Mouse (Mus musculus) thymus, adult 2 months (tissue): Measurements from ENCODE around the gene Fam76b.
A peak's percentile ranks its signal among the peaks of the same experiment; 100 is the strongest.

Experiments used
- CTCF ChIP-seq: fragments of 200-500 bp; IDR thresholded peaks from 2 replicates; pipeline ENCODE4 v1.5.1; 2012; ENCODE audit warnings: mild to moderate bottlenecking, control low read depth, low read length, moderate library complexity, borderline replicate concordance; ENCODE audit not compliant: control insufficient read depth, poor library complexity, insufficient read depth; ENCODE audit errors: extremely low read depth
- POLR2A ChIP-seq: fragments of 200-500 bp; IDR thresholded peaks from 2 replicates; pipeline ENCODE4 v1.6.1; 2012; ENCODE audit warnings: mild to moderate bottlenecking, low read length, control low read depth, moderate library complexity; ENCODE audit not compliant: control insufficient read depth, poor library complexity, insufficient read depth; ENCODE audit errors: extremely low read depth

- TF ChIP-seq POLR2A (peak; percentile 86; the same call in 1 of the 2 replicates), CTCF (peak; percentile 33; the same call in 1 of the 2 replicates)
These were observed 597 bp upstream of the Fam76b start, which contains the start of gene Cep57 for GRCm38 (mm10) chr9:13826832-13827405.
